Mouse (Mus musculus) spleen, postnatal 0 days (tissue): ENCODE measurements around the gene Sdccag8. TPM values are rescaled to one million over a fixed set of nuclear protein-coding genes. Genes with fewer than 3 reads are reported as not detected.

Source experiments
- microRNA counts: library from miRNA; unstranded; fragments of <30 nt; microRNA quantifications from one replicate; lab custom pipeline; 2015
- polyA plus RNA-seq: library from polyadenylated mRNA; unstranded; fragments of >200 nt; fragmentation: Nextera tagmentation; extraction: Ambion mirVana; gene quantifications from 2 replicates; pipeline ENCODE4 v1.2.1, GENCODE M21; 2015

Gene Sdccag8
- polyA plus RNA-seq = 8.5 and 9.1 TPM in 2 replicates

DNA sequence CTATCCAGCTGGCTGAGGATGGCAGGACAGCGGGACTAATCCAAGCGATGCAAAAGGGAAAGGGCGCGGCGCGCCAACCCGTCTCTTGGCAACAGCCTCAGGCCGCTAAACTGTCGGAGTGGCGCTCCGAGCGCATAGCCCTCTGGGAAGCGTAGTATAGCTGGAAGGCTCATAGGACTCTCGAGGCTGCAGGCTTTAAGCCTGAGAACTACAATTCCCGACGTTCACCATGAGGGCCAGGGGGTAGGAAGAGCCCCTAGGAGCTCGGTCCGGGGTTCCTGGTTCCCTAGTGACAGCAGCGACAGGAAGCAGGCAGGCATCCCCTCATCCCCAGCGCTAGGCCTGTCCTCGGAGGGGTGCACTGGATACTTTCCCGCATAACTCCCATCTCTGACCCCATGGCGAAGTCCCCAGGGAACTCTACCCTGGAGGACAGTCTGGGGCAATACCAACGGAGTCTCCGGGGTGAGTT, at the start of gene Sdccag8:
Gene Sdccag8, plus strand, starts transcription at position 70 of the 472 bp plus-strand sequence.

DNA sequence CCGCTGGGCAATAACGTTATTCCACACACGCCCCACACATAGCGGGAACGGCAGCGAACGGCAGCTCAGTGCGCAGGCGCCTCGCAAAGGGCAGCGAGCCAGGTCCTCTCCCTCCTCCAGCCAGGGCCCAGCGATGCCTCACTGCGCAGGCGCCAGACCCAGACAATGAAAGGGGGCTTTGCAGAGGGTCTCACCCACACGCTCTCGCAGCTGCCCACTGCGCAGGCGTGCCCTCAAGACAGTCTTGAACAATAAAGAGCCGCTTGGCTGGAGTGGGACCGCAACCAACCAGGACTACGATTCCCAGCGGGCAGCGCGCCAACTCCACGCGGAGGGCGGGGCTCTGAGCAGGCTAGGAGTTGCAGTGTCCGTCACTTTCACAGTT, 432 bp upstream of the Sdccag8 start, which contains the start of gene Cep170:
Gene Cep170, minus strand, starts transcription at position 32 of the 385 bp plus-strand sequence.

MicroRNAs within 50 kb of the gene (microRNA counts, 519-probe panel; counts per million panel counts)
- microRNA mmu-miR-350 (lab: Ali Mortazavi, UCI) = 6,531 counts per million, percentile 57 among the panel's probes with 10 or more counts

Other genes with a start within 250 kb of the Sdccag8 start
- gene Cep170, start 593 bp upstream of the Sdccag8 start, polyA plus RNA-seq = 9.5 and 10.9 TPM in 2 replicates